Mouse (Mus musculus) left cerebral cortex, postnatal 10 days (tissue): Measurements from ENCODE around the gene Fbxo31. TPM values are rescaled to one million over a fixed set of nuclear protein-coding genes. Genes with fewer than 3 reads are reported as not detected.

Experiments used
- DNase-seq, 2 experiments: peaks; one replicate each; pipeline ENCODE4 v3.0.0; 2021 to 2022; ENCODE audit warnings: low spot score in 2 of 2, mixed read lengths in 1 of 2; ENCODE audit errors: extremely low spot score in 1 of 2
- intact Hi-C: fragments of 180-260 bp; cut with DNase I; formaldehyde crosslinking; loops from one replicate; pipeline ENCODE4 v1.15.1; 2025
- total RNA-seq, 2 experiments: library from RNA; stranded (reverse); gene quantifications; 2 replicates each; pipeline ENCODE4 v1.2.3; 2021

The Fbxo31 gene
- total RNA-seq, 2 experiments from 2014 or later, result 86.1 to 86.4 TPM

GRCm38 (mm10) chr8:121561636-121562345 lies 16.8 kb downstream of the Fbxo31 start:
- DNase-seq, result peak in 1 of 2 experiments; percentile 49
- intact Hi-C loops, result no loop called here

DNA sequence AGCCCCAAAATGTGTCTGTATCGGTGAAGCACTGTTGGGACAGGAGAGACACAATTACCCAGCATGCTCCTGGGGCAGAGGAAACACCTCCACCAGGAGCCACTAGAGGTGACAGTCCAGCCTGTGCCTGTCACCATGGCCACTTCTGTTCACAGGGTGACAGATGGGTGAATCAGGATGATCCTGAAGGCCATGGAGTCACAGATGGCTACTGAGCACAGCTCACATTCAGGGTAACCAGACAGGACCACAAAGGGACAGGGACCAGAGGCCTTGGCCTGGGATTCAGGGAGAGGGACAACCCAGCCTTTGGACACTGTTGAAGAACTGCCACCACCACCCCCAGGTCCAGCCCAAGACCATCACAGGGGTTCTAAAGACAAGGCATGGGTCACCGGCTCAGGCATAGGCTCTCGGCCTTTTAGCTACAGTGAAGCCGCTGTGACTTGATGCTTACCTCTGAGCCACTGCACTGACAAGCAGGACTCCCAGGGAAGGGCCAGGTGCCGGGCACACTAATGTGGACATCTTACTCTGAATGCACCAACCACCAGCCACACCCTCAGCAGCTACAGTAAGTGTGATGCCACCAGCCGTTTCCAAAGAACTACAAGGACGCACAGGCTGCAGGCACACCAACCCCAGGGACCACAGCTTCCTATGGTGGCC lies 18.0 kb downstream of the Fbxo31 start:
- DNase-seq, result peak in 1 of 2 experiments; percentile 12
- intact Hi-C loops, result no loop called here

- DNase-seq, result peak in 1 of 2 experiments; percentile 19
- intact Hi-C loops, result no loop called here
Observed at GRCm38 (mm10) chr8:121559801-121560200, 18.8 kb downstream of the Fbxo31 start.

DNA sequence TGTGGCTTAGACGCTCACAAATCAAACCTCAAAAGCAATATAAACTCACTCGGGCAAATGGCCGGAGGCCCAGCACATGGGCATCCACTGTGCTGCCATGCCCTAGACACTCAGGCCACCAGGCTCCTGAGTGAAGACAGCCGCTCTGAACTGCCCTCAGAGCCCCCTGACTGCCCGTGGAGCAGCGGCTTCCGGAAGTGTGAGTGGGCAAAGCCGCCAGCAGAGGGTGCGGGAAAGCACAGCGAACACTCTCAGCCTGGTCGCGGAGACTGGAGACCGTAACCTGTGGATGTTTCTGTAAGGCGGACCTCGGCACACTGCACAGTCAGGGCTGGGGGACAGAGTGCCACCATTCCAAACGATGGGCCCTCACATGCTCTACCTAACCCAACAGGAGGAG lies 20.1 kb downstream of the Fbxo31 start:
- intact Hi-C loops, result no loop called here
- DNase-seq, result no peak

DNA sequence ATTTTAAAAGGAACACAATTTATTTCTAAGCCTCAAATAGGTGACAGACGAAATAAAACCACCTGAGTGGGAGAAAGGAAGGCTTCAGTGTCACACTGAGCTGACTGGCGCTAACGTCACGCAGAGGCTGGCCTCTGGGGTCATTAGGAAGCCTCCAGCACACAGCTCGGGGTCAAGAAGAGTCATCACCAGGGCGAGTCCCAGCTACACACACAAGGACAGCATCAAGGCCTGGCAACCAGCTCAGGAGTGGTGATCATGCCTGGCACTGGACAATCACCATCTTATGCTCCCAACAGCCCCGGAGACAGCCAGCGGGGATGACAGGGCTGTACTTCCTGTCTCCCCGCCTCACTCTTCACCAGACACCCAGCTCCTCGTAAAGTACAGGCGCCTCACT lies 20.9 kb downstream of the Fbxo31 start:
- peak in 1 of 2 experiments; percentile 9 for DNase-seq
- intact Hi-C loops, result no loop called here

DNA sequence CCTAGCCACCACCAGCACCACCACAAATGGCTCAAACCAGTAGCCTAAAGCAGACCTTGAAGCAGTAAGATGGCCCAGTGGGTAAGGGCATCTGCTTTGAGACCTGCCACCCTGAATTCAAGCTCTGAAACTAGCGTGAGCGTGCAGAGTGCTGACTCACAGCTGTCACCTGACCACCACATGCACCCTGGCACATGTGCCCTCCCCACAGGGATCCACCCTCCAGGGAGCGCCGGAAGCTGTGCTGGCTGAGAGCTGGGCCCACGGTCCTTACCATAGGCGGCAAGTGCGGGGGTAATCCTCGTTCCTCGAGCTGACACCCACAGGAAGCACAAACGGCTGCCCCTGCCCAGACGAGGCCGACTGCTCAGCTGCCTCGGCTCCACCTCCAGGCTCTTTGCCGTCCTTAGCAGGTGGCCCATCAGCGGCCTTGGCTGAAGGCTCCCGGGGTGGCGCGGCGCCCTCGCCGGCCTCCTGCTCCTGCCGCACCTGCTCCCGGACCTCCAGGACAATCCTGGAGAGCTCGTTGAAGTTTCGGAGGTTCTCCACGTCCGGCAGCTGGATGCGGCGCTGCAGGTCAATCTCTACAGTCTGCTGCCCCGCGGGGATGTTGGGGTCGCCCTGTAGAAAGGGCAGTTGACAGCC lies 24.7 kb downstream of the Fbxo31 start:
- peak in 1 of 2 experiments; percentile 27 for DNase-seq
- intact Hi-C loops, result no loop called here

DNA sequence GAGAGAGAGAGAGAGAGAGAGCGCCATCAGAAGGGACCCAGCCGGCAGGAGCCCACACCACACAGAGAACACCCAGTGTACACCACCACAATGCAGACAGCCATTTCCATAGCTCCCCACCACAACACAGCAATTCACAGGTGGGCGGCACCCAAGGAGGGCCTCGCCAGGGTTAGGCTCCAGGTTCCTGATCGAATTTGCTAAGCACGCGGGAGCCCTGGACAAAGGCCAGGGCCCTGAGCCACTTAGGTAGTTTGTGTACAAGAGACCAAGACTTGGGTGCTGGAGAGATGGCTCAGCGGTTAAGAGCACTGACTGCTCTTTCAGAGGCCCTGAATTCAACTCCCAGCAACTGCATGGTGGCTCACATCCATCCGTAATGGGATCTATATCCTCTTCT lies 26.1 kb downstream of the Fbxo31 start:
- peak in 1 of 2 experiments; percentile 19 for DNase-seq
- intact Hi-C loops, result no loop called here

- DNase-seq, result peak in 1 of 2 experiments; percentile 33
Observed at GRCm38 (mm10) chr8:121551065-121551985, 27.3 kb downstream of the Fbxo31 start.

DNA sequence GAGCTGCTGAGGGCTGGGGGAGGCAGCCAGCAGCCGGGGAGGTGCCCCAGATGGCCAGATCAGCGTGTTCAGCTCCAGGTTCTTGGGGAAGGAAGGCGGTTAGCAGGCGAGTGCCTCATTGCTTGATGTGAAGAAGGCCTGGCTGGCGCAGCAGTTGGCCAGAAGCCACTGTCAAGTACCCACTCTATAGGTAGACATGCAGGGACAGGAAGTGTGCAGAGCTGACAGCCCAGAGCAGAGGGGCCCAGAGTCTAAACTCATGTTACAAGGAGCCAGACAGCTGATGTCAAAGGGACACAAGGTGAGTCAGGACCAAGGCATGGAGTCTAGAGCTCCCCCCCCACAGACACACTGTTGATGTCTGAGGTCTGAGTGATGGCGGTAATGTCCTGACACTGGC lies 28.6 kb downstream of the Fbxo31 start:
- DNase-seq, result peak in 1 of 2 experiments; percentile 23

More at GRCm38 (mm10) chr8:121551065-121551985, 27.3 kb downstream of the Fbxo31 start:
- intact Hi-C loops, result no loop called here

GRCm38 (mm10) chr8:121547132-121547531 lies 31.5 kb downstream of the Fbxo31 start:
- intact Hi-C loops, result loop anchor here (5.0 kb wide), 1 partner anchor 45 kb away; the partner anchor contains the start of gene Map1lc3b

More for the DNA sequence above, 28.6 kb downstream of the Fbxo31 start:
- intact Hi-C loops, result no loop called here

GRCm38 (mm10) chr8:121544936-121545335 lies 33.7 kb downstream of the Fbxo31 start:
- intact Hi-C loops, result loop anchor here (5.0 kb wide), 1 partner anchor 47 kb away; the partner anchor contains the start of gene Map1lc3b
- DNase-seq, result peak in 1 of 2 experiments; percentile 21

More at GRCm38 (mm10) chr8:121547132-121547531, 31.5 kb downstream of the Fbxo31 start:
- DNase-seq, result peak; percentile 63 to 74

DNA sequence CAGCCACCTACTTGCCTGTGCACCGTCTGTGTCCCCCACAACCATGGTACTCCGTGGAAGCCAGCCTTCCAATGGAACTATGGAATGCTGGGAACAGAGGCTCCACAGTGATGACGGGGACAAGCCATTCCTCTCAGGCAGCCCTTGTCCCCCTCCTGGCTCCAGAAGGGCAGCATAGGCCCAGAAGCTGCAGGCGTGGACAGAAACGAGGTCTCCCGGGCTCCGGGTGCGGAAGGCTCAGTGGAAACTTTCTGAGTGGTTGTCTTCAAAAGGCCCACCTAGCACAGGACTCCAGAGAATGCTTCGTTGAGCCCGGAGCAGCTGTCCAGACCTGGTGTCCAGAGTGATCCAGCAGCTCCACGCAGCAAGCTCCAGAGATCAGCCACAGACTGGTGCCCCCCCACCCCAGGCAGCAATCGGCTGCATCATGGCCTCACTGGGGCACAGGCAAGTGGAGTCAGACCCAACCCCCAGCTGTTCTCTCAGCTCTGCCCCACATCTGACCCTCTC lies 34.3 kb downstream of the Fbxo31 start, which contains the start of gene 1700018B08Rik:
TSS of gene 1700018B08Rik (minus strand) at position 45 of the 510 bp plus-strand sequence.
- peak in 1 of 2 experiments; percentile 17 for DNase-seq
- intact Hi-C loops, result no loop called here

DNA sequence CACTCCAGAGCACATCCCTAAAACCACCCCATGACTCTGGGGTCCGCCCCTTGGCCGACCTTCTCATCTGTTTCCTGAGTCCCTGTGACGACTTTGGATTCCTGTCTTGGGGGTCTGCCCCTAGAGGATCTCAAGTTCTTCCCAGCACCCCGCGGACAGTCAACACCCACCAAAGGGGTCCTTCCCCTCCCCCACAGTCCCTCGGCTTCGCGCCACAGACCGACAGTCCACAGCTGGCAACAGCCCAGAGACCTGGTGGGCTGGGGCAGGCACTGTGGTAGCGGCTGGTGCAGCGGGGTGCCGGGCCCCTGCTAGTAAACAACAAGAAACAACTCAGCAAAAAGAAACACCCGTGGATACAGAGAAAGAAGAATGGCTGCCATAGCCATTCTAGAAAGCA lies 35.7 kb downstream of the Fbxo31 start:
- peak in 1 of 2 experiments; percentile 50 for DNase-seq
- intact Hi-C loops, result no loop called here

- DNase-seq, result peak in 1 of 2 experiments; percentile 20
- intact Hi-C loops, result no loop called here
Observed at GRCm38 (mm10) chr8:121541862-121542261, 36.7 kb downstream of the Fbxo31 start.

DNA sequence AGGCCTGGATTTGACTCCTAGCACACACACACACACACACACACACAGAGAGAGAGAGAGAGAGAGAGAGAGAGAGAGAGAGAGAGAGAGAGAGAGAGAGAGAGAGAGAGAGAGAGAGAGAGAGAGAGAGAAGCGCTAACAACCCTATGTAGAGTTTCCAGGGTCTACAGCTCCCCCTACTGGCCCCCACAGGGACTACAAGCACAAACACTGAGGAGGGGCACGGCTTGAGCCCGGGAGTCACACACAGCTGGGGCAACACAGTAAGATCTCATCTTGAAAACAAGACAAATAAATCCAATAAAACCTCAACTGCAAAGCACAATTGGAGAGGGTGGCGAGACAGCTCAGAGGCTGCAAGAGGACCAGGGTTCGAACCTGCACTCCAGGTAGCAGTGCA lies 46.2 kb downstream of the Fbxo31 start:
- DNase-seq, result peak in 1 of 2 experiments; percentile 37
- intact Hi-C loops, result no loop called here

GRCm38 (mm10) chr8:121530639-121531038 lies 48.0 kb downstream of the Fbxo31 start:
- intact Hi-C loops, result no loop called here
- peak in 1 of 2 experiments; percentile 10 for DNase-seq

DNA sequence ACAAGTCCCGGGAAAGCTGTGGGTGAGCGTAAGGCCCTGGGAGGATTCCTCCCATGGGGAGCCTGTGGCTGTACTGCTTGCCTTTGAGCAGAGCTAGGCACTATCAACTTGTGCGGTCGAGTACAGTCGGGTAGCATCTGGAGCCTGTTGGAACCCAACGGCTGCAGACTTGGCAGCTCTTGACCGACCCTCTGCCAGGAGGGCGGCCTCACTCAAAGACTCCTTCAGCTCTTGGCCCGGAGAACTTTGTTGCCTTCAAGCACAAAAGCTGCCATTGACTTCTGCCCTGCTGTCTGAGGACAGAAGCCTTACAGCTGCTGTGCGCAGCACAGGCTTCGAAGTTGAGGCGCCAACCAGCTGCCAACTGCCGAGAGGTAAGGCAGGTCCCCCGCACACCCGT lies 49.8 kb downstream of the Fbxo31 start:
- DNase-seq, result peak in 1 of 2 experiments; percentile 26

GRCm38 (mm10) chr8:121527751-121528150 lies 50.9 kb downstream of the Fbxo31 start:
- intact Hi-C loops, result no loop called here
- DNase-seq, result peak in 1 of 2 experiments; percentile 14

More for the DNA sequence above, 49.8 kb downstream of the Fbxo31 start:
- intact Hi-C loops, result no loop called here
